Mouse (Mus musculus) adrenal gland, postnatal 14 days (tissue): ENCODE data around the gene Smim14. TPM values are rescaled to one million over a fixed set of nuclear protein-coding genes. Genes with fewer than 3 reads are reported as not detected.
A peak's percentile ranks its signal among the peaks of the same experiment; 100 is the strongest.
"Not testable (repeated sequence)": the region's sequence is repeated elsewhere in the genome, so short reads cannot be mapped to it uniquely, and the experiment has no call there.

ENCODE experiments used
- DNase-seq: peaks from one replicate; pipeline ENCODE4 v3.0.0; 2021; ENCODE audit warnings: mixed read lengths
- long read RNA-seq, 2 experiments: library from polyadenylated mRNA; stranded (forward); transcript quantifications; one replicate each; pipeline ENCODE4 v2.0.0; 2021
- total RNA-seq: library from RNA; stranded (reverse); gene quantifications from 2 replicates; pipeline ENCODE4 v1.2.3, GENCODE M21; 2021

The Smim14 gene
- total RNA-seq: 133 and 149 TPM in 2 replicates
- long read RNA-seq, experiment 1, full-length matches to known transcripts: 142 of 165 reads
- long read RNA-seq, experiment 1, partial matches to known transcripts: 2 of 165 reads
- long read RNA-seq, experiment 1, other reads (novel, unspliced or antisense): 21 of 165 reads
- long read RNA-seq, experiment 2, full-length matches to known transcripts: 92 of 119 reads
- long read RNA-seq, experiment 2, partial matches to known transcripts: 4 of 119 reads
- long read RNA-seq, experiment 2, other reads (novel, unspliced or antisense): 23 of 119 reads

DNA sequence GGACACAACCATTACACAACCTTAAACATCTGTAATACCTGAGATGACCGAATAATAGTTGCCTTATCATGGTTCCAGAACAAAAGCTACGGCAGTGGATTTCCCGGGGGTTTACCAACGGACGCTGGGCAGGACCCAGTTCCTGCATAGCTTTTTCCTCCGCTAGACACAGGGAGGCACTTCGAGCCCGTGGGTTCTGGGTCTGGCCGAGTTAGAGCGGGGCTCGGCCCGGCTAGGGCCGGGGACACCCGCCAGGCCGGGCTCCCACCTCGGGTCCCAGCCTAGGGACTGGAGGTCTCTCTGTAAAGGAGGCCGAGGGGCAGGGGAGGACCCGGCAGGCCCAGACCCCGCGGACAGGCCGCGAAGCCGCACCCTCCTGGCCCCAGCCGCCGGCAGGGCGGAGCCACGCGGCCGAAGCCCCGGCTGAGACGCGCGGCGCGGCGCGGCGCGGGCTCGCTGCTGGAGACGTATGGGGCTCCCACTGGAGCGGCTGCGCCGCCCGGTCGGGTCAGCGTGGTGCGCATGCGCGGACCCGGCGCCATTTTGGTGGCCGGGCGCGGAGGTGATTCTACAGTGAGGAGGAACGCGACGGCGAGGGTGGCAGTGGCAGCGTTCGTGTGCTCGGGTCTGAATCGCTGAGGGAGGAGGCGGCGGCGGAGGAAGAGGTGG lies at the start of gene Smim14, which contains the start of gene Ube2k:
Gene Smim14, minus strand, starts transcription at position 434 of the 669 bp plus-strand sequence.
Gene Ube2k, plus strand, starts transcription at position 483 of the 669 bp plus-strand sequence.
- DNase-seq: peak; percentile 97

DNA sequence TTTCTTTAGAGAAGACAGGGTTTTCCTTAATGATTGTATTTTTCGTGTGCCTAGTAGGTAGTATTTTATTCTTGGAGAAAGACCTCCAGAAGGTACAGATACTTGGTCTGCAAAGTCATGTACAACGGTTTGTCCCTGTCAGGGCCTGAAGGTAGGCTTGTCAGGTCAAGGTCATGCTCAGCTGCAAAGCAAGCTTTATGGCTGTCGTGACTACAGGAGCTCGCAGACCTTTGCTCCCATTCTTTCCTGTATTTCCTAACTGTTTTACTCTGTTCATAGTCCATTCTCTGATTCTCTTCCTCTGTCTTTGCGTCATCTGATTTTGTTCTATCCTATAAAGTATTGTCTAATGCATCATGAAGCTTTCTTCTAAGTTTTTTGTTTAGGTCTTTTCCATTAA lies 49.3 kb upstream of the Smim14 start:
- DNase-seq: peak; percentile 56

- no peak for DNase-seq
These were observed 41.6 kb upstream of the Smim14 start for GRCm38 (mm10) chr5:65578545-65578944.

GRCm38 (mm10) chr5:65575896-65576295 lies 38.9 kb upstream of the Smim14 start:
- no peak for DNase-seq

GRCm38 (mm10) chr5:65574876-65575275 lies 37.9 kb upstream of the Smim14 start:
- no peak for DNase-seq

- DNase-seq: no peak
These were observed 28.5 kb upstream of the Smim14 start for GRCm38 (mm10) chr5:65565486-65565885.

- DNase-seq: no peak
These were observed 24.3 kb upstream of the Smim14 start for GRCm38 (mm10) chr5:65561125-65561893.

- no peak for DNase-seq
These were observed 20.1 kb upstream of the Smim14 start for GRCm38 (mm10) chr5:65557109-65557508.

DNA sequence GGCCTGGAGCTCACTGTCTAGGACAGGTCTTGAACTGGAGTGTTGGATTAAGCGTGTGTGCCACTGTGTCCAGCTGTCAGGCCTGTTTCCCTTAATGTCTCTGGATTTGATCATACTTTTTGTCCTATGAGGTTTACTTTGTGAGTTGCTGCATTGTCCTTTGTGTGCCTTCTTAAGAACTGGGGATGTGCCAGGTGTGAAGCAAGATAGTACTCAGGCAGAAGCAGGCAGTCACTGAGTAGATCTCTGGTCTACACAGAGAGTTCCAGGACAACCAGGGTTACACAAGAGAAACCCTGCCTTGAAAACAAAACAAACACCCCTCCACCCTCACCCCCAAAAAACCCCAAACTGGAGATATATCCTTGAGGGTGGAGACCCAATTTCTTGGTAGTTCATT lies 12.7 kb upstream of the Smim14 start:
- DNase-seq: peak; percentile 22

GRCm38 (mm10) chr5:65544616-65545015 lies 7.6 kb upstream of the Smim14 start:
- DNase-seq: no peak

- no peak for DNase-seq
These were observed 6.5 kb upstream of the Smim14 start for GRCm38 (mm10) chr5:65543491-65543890.

- no peak for DNase-seq
These were observed 4.9 kb upstream of the Smim14 start for GRCm38 (mm10) chr5:65541889-65542288.

GRCm38 (mm10) chr5:65539786-65540185 lies 2.8 kb upstream of the Smim14 start:
- DNase-seq: no peak

DNA sequence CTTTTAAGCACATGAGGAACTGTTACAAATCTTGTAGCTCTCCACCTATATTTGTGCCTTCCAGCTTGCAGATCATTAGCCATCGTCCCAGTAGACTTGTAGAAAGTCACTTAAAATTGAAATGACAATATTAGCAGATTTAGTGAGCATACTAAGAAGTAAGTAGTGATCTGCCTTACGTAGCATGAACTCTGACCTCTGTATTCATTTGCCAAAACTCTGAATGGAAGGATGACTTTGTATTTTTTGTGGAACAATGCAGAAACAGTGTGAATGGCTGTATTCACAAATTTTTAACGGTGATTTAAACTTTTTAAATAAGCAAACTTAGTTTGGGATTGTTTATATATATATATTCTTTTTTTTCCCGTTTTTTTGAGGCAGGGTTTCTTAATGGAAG lies 1.8 kb upstream of the Smim14 start:
- DNase-seq: no peak

DNA sequence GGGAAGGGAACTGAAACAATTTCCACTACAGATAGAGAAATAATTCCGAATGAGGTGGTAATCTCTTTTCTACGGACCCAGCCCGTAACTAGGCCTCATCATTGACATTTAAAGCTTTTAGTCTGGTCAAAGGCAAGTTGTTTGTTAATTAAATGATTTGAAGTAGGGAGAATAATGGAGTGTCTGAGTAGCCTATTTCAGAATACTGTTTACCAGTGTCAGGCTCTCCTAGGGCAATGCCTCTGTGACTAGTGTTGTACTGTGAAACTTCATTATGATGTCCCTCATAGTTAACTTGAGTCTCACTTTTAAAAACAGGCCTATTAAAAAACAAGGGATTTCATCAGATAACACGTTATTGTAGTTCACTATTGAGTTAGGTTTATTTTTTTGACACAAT lies 1.1 kb upstream of the Smim14 start:
- no peak for DNase-seq

DNA sequence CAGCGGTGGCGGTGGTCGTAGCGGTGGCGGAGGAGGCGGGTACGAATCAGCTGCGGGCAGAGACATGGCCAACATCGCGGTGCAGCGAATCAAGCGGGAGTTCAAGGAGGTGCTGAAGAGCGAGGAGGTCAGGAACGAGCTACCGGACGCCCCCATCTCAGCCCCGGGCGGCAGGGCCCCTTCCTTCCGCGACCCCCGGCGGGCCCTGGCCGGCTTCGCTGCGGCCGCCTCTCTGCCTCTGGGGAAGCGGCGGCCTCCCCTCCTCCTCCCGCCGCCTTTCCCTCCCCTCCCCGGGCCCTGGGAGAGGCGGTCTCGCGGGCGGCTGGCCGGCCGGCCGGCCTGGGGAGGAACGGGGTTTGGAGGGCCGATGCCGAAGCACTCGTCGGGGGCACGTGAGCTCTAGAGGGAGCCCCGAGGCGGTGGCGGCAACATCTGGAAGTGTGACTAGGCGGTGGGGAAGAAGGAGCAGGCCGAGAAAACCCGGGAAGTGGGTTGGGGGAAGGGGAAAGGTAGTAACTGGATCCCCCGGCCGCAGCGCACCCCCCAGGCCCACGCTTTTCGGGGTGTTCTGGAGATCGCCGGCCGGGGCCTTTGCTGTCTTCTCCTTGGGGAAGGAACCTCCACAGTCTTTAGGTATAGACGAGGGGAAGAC lies 562 bp upstream of the Smim14 start:
- peak; percentile 84 for DNase-seq

DNA sequence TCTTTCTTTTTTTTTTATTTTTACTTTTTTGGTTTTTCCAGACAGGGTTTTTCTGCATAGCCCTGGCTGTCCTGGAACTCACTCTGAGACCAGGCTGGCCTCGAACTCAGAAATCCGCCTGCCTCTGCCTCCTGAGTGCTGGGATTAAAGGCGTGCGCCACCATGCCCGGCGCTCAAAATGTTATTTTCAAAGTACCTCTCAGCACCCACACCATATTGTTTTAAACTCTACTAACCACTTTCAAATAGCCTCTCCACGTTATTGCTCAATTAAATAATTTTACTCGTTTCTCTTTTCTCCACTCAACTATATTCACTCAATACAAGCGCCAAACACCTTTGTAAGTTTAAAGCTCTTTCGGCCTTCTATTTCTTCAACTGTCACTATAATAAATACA lies 917 bp downstream of the Smim14 start:
- DNase-seq: not testable (repeated sequence)

DNA sequence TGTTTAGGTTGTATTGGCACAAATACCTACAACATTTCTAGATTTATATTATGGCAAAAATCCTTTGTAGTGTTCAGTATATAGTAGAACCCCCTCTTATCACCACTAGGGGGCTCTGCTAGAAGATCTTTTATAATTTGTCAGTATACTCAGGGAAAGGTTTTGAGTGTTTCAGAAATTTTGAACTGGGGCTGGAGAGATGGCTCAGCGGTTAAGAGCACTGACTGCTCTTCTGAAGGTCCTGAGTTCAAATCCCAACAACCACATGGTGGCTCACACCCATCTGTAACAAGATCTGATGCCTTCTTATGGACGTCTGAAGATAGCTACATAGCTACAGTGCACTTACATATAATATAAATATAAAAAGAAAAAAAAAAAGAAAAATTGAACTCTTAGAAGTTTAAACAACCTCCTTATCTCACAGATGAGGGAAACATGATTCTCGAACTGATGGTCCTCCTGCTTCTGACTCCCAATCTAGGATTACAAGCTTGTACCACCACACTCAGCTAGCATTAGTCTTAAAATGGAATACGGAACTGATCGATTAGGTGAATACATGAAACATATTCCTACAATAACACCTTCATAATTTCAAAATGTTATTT lies 1.4 kb downstream of the Smim14 start:
- DNase-seq: peak; percentile 45

GRCm38 (mm10) chr5:65534496-65534895 lies 2.5 kb downstream of the Smim14 start:
- DNase-seq: no peak

DNA sequence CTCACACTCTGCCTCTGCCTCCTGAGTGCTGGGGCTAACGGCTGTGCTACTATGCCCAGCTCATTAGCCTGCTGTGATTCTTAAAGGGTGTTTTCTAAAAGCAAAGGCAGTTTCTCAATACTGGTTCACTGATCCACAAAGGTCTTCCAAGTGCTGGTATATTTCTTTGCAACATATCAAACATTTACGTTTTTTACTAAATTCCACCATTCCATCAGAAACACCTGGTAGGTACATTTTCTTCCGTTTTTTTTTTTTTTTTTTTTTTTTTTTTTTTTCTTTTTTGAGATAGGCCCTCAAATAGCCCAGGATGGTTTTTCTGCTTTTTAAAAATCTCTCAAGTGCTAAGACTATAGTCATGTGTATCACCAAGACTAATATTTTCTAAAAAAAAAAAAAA lies 5.7 kb downstream of the Smim14 start:
- no peak for DNase-seq

DNA sequence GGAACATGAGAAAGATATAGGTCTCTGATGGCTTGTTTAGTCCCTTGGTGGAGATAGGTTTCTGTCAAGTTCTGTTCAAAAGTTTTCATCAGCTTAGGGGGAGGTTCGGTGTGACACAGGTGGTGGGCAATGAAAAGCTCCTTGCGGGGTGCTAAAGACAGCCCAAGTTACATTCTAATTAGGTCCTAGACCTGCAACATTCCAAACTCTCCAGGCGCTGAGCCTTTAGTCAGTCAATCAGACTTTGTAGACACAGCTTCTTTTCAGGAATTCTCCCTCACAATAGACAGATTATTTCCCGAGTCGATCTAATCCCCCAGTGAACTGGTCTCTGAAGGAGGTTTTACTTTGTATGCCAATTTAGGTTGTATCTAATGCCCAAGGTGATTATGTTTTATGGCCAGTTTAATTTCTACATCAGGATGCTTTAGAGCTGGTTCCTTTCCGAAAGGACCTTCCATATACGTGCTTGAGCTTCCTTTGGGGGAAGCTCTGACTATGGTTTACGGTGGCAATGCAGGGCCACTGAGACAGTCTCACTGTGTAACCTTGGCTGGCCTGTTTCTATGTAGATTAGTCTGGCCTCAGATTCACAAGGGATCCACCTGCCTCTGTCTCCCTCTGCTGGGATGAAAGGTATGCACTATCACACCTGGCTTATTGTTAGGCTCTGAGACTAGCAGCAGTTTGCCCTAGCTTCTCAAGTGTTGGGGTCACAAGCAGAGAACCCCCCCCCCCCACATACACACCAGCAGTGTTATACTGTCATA lies 11.1 kb downstream of the Smim14 start:
- peak; percentile 49 for DNase-seq
